Mouse (Mus musculus) CD4-positive, CD25-positive, alpha-beta regulatory T cell, adult 4 months (primary cell): ENCODE data around the gene Serpinb9b. TPM values are rescaled to one million over a fixed set of nuclear protein-coding genes. Genes with fewer than 3 reads are reported as not detected.

Experiments used
- polyA plus RNA-seq, 2 experiments: library from polyadenylated mRNA; unstranded; fragments of 100-300 nt; shearing (Covaris generic); gene quantifications; one replicate each; pipeline ENCODE4 v1.2.1; 2017

The Serpinb9b gene
- polyA plus RNA-seq, 2 experiments from 2014 or later: 0.42 TPM; not detected in 1

Other genes starting within 250 kb of the Serpinb9b start
- gene Mylk4, start 243.5 kb upstream of the Serpinb9b start, polyA plus RNA-seq: not detected
- gene Wrnip1, start 225.4 kb upstream of the Serpinb9b start, polyA plus RNA-seq: 10 to 100 TPM in 1 of 2 experiments, 1 to 10 TPM in 1; 6.7 to 12.1 TPM
- not detected for gene D930007J09Rik, start 224.6 kb upstream of the Serpinb9b start, polyA plus RNA-seq
- gene Serpinb1a, start 176.2 kb upstream of the Serpinb9b start, polyA plus RNA-seq: 10 to 100 TPM; 12.7 to 13.2 TPM
- gene Serpinb1c, start 129.2 kb upstream of the Serpinb9b start, polyA plus RNA-seq: not detected
- 10 to 100 TPM; 29.2 to 38.8 TPM for gene Serpinb6b, start 62.2 kb upstream of the Serpinb9b start, polyA plus RNA-seq
- 10 to 100 TPM; 21.9 to 23.4 TPM for gene Serpinb9, start 24.2 kb upstream of the Serpinb9b start, polyA plus RNA-seq
- gene Serpinb1b, start 51.2 kb downstream of the Serpinb9b start, polyA plus RNA-seq: not detected
- gene Serpinb9c, start 132.3 kb downstream of the Serpinb9b start, polyA plus RNA-seq: not detected
- not detected for gene Serpinb9d, start 165.5 kb downstream of the Serpinb9b start, polyA plus RNA-seq
- not detected for gene Serpinb9e, start 222.2 kb downstream of the Serpinb9b start, polyA plus RNA-seq